Mouse (Mus musculus) bone marrow, adult 2 months (tissue): ENCODE measurements around the gene Six2. TPM values are rescaled to one million over a fixed set of nuclear protein-coding genes. Genes with fewer than 3 reads are reported as not detected.

Source experiments
- H3K27ac ChIP-seq: fragments of 200-500 bp; 2 replicates; pipeline ENCODE4 v1.5.1; 2012; ENCODE audit warnings: low read depth, mild to moderate bottlenecking, control low read depth, inconsistent platforms, low read length; ENCODE audit not compliant: control insufficient read depth, poor library complexity, insufficient read depth
- H3K4me1 ChIP-seq: fragments of 200-500 bp; 2 replicates; pipeline ENCODE4 v1.6.1; 2011; ENCODE audit warnings: low read length; ENCODE audit not compliant: control insufficient read depth, insufficient read depth
- H3K4me3 ChIP-seq: fragments of 200-500 bp; replicated peaks from 2 replicates; pipeline ENCODE3; 2011; ENCODE audit warnings: mild to moderate bottlenecking, low read depth, low read length, control low read depth; ENCODE audit not compliant: control insufficient read depth
- CTCF ChIP-seq: fragments of 200-500 bp; IDR thresholded peaks from 2 replicates; pipeline ENCODE4 v1.5.1; 2011; ENCODE audit warnings: low read length, control low read depth; ENCODE audit not compliant: control insufficient read depth, insufficient read depth
- POLR2A ChIP-seq: fragments of 200-500 bp; IDR thresholded peaks from 2 replicates; pipeline ENCODE4 v1.6.1; 2011; ENCODE audit warnings: low read depth, mild to moderate bottlenecking, control low read depth, low read length, borderline replicate concordance; ENCODE audit not compliant: control insufficient read depth
- WGBS: fragments of 180-500 bp; shearing (Covaris S2); methylation state at CpG from one replicate; pipeline ENCODE4 v1.1.7; 2018; 5-methylcytosine and 5-hydroxymethylcytosine counted together
- polyA plus RNA-seq: library from polyadenylated mRNA; stranded (reverse); fragments of >200 nt; gene quantifications from 2 replicates; pipeline ENCODE4 v1.2.4, GENCODE M21; 2011; ENCODE audit warnings: low replicate concordance; ENCODE audit not compliant: missing spikeins, insufficient read depth, insufficient read length

The Six2 gene
- polyA plus RNA-seq, 1 experiment, result not detected

DNA sequence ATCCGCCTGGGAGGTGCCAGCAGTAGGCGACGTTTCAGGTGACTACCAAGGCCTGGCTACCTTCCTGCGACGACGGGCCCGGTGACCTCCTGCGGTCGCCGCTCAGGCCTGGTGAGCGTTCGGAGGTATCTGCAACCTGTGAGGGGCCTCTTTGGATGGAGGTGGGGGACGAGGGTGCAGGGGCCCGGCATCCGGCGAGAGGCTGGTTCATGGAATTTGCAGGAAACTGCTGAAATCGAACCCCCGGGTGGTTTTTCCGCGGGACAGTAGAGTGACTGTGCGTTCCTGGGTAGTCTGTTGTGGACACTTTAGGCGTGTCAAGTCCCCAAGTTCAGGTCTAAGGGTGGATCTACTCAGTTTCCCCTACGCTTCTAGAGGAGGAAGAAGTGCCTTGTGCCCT, 4.5 kb upstream of the Six2 start:
- Histone ChIP-seq H3K4me3 (no peak overlapping the region), H3K4me1 (no peaks in the 10 kb centered on the region), H3K27ac (no peak overlapping the region; the same call in 1 of the 2 replicates)
- 3% methylated on average over 23 of the region's 23 CpGs for WGBS
- TF ChIP-seq CTCF (no peak), POLR2A (no peak)

DNA sequence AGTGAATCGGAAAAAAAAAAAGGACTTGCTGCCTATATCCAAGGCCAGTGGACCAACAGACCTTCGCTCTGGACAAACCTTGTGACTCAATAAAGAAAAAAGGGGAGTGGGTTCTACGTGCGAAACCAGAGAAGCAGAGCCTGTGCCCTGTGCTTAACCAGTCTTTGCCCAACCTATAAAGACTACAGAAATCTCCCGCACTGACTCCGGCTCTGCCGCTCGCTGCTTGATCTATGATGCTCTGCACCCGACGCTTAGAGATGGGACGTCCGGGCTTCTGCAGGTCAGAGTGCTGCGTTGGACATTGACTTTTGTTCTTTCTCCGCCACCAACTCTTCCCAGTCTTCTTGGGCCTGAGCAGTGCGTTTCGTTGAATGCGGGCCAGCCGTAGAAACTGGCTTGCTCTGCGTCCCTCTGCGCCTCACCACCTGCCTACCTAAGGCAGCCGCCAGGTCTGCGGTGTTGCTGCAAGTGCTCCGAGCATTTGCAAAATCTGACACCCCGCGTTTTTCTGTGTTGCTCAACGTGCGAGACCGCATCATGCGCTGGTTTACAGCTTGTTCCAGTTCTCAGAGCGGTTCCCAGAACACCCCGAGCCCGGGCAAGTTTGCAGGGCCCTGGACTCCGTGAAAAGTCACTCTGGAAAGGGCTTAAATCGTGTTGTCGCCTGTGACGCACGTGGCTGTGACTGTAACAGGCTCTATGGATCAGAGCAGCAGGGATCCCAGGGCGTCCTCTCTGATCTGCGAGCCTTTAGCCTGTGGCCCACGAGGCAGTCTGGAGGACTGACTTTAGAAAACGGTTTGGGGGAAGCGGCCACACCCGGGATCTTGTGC, 3.8 kb upstream of the Six2 start:
- TF ChIP-seq POLR2A (no peak), CTCF (no peak)
- 9% methylated on average over 43 of the region's 43 CpGs for WGBS
- Histone ChIP-seq H3K4me1 (no peaks in the 10 kb centered on the region), H3K4me3 (no peak overlapping the region), H3K27ac (no peak overlapping the region)

DNA sequence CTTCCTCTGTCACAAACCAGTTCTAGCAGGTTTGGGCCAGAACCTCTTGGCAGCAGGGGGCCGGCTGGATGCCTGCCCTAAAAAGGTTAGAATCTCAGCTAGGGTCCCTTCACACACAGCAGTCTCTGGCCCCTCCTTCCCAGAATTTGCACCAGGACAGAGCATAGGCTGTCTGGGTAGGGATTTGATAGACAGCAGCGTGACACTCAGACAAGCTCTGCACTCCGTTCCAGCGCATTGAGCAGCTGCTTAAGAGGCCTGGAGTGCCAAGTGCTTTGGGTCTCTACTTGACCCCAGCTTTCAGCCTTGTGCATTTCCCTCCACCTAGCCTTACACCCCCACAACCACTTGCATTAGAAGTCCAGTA, 2.9 kb upstream of the Six2 start:
- H3K4me3 ChIP-seq, result no peak overlapping the region
- H3K4me1 ChIP-seq, result no peaks in the 10 kb centered on the region
- no peak overlapping the region for H3K27ac ChIP-seq
- no peak for TF ChIP-seq CTCF
- TF ChIP-seq POLR2A, result no peak
- WGBS, result 15% methylated on average over 4 of the region's 4 CpGs

DNA sequence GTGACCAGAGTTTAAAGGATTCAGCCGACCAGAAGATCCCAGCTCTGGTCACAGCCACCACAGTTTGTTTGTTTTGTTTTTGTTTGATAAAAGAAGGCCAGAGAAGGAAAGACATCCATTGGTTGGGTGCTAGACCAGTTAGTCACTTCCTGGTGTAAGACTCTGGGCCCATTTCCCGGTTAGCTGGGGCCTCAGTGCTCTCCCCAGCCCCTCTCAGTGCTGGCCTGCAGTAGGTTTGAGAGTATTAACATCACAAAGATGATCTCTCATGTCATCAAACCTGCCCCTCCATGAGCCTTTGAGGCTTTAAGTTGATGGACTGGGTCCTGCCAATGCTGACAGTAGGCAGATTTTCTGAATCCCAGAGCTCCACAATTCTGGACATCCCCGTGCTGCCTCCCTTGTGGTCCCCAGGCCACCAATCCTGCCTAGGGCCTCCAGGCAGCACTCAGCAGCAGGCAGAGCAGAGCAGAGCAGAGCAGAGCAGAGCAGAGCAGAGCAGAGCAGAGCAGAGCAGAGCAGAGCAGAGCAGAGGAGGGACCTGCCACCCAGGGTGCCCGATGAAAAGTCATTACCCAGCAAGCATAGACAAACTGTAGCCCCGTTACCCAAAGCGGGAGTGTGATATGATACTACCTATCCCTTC, 2.4 kb upstream of the Six2 start:
- no peak overlapping the region for H3K4me3 ChIP-seq
- H3K4me1 ChIP-seq, result no peaks in the 10 kb centered on the region
- TF ChIP-seq POLR2A (no peak), CTCF (no peak)
- no peak overlapping the region for H3K27ac ChIP-seq
- WGBS, result 16% methylated on average over 6 of the region's 6 CpGs

DNA sequence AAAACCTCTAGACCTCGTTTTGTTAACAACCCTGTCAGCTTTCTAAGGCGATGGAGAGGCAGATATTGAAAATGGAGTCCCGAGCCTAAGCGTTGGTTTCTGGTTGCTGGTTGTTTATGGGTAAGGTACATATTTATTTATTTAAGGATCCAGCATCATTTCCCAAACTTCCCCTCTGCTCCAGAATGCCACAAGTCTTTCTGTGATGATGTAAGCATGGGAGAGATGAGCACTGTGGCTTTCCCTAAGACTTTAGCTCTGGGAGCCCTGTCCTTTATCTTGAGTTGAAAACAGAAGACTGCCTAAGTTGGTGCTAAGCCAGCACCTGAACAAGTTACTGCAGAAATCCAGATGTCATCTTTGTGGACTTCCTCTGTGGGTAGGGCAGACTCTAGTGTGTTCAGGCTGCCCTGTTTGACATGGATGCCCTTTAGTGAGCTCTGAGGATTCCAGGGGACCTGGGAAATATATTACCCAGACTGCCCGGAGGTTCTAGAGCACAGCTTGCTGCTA, 1.8 kb upstream of the Six2 start:
- TF ChIP-seq CTCF, result no peak
- TF ChIP-seq POLR2A, result no peak
- H3K4me1 ChIP-seq, result no peaks in the 10 kb centered on the region
- 26% methylated on average over 5 of the region's 5 CpGs for WGBS

DNA sequence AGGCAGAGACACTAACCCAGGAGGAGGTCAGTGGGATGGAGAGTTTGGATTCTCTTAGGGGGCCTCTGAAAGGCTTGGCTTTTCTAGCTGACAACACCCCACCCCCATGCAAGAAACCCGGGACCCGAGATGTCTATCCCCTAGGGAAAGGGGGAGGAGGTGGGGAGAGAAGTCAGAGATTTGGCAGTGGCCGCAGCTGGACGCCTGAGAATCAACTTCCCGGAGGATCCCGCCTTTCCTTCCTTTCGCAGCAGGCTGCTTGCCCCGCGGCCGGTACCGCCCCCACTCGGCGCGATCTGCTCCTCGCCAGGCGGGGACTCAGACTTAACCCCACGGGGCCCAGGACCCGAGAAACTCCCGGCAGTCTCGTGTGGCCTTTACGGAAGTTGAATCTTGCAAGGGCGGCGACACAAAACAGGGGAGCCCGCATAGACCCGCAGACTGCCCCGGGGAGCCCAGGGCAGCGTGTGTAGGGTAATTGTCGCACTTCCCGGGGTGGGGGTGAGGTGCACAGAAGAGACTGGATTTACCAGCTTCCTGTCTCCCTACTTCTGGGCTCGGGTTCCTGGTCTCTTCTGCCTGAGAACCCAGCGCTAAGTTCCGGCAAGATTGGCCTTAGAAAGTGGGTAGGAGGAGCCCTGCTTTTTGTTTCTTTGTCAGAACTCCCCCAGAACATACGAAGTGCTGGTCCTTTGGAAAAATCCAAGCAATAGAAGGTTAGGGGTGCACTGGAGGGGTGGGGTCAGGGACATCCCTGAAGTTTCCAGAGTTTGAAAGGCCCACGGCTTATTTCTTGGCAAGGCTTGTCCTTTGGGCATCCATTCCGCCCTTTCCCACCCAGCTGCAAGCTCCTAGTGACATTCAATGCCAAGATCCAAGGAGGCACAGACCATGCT, 1.1 kb upstream of the Six2 start:
- TF ChIP-seq POLR2A (no peak), CTCF (no peak)
- H3K27ac ChIP-seq, result no peak overlapping the region
- no peak overlapping the region for H3K4me3 ChIP-seq

More for the DNA sequence above, 1.8 kb upstream of the Six2 start:
- Histone ChIP-seq H3K4me3 (no peak overlapping the region), H3K27ac (no peak overlapping the region)

DNA sequence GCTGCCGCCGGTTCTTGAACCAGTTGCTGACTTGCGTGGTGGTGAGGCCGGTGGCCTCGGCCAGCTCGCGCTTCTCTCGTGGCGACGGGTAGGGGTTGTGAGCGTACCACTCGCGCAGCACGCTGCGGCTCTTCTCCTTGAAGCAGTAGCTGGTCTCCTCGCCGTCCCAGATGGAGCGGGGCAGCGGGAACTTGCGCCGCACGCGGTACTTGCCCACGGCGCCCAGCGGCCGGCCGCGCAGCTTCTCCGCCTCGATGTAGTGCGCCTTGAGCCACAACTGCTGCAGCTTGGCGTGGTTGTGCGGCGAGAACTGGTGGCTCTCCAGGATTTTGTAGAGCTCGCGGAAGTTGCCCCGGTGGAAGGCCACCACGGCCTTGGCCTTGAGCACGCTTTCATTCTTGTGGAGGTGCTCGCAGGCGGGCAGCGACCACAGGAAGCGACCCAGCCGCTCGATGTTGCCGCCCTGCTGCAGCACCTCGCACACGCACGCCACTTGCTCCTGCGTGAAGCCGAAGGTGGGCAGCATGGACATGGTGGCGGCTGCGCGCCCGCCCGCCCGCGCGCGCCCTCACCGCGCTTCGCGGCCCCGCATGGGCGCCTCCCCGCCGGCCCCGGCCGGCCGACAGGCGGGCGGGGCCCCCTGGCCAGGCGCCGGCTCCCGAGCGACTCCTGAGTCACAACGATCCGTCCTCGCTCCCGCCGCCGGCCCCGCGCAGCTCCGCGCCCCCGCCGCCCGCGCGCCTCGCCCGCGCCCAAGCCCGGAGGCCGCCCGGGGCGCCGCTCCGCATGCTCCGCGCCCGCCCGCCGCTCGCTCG, 446 bp downstream of the Six2 start:
- Histone ChIP-seq H3K4me3 (no peak overlapping the region), H3K27ac (peak overlapping the region; percentile 14; the same call in 1 of the 2 replicates), H3K4me1 (no peaks in the 10 kb centered on the region)
- TF ChIP-seq CTCF, result no peak
- no peak for TF ChIP-seq POLR2A
- WGBS, result 3% methylated on average over 108 of the region's 109 CpGs

More for the DNA sequence above, 1.1 kb upstream of the Six2 start:
- H3K4me1 ChIP-seq, result no peaks in the 10 kb centered on the region
- 3% methylated on average over 35 of the region's 35 CpGs for WGBS
